Mouse (Mus musculus) midbrain, embryonic 10.5 days (tissue): ENCODE results near the gene Cacna1e. TPM values are rescaled to one million over a fixed set of nuclear protein-coding genes. Genes with fewer than 3 reads are reported as not detected.

Experiments
- DNase-seq: peaks from one replicate; pipeline ENCODE4 v3.0.0-alpha.2; 2017; ENCODE audit warnings: low spot score
- H3K27ac ChIP-seq: fragments of 300-500 bp; sonication (generic); replicated peaks from 2 replicates; pipeline ENCODE4 v1.5.1; 2016; ENCODE audit warnings: mild to moderate bottlenecking
- H3K27me3 ChIP-seq: fragments of 300-500 bp; sonication (generic); 2 replicates; pipeline ENCODE4 v1.6.1; 2016; ENCODE audit warnings: low read depth, mild to moderate bottlenecking; ENCODE audit not compliant: poor library complexity, severe bottlenecking
- H3K36me3 ChIP-seq: fragments of 300-500 bp; sonication (generic); 2 replicates; pipeline ENCODE4 v1.6.1; 2016; ENCODE audit warnings: mild to moderate bottlenecking, moderate library complexity
- H3K4me1 ChIP-seq: fragments of 300-500 bp; sonication (generic); 2 replicates; pipeline ENCODE4 v1.6.1; 2016
- H3K4me3 ChIP-seq: fragments of 300-500 bp; sonication (generic); 2 replicates; pipeline ENCODE4 v1.5.1; 2016; ENCODE audit warnings: mild to moderate bottlenecking, moderate library complexity
- H3K9me3 ChIP-seq: fragments of 300-500 bp; sonication (generic); replicated peaks from 2 replicates; pipeline ENCODE4 v1.6.1; 2016; ENCODE audit warnings: mild to moderate bottlenecking
- whole genome bisulfite sequencing: fragments of 180-500 bp; shearing (Covaris S2); methylation state at CpG from one replicate; pipeline ENCODE4 v1.1.7; 2016; 5-methylcytosine and 5-hydroxymethylcytosine counted together
- polyA plus RNA-seq: library from polyadenylated mRNA; unstranded; fragments of >200 nt; fragmentation: Nextera tagmentation; extraction: Ambion mirVana; gene quantifications from 2 replicates; pipeline ENCODE4 v1.2.1, GENCODE M21; 2016

The Cacna1e gene
- polyA plus RNA-seq, 1 experiment from 2014 or later, result 1.3 TPM

GRCm38 (mm10) chr1:154723078-154723477 is 161.2 kb downstream of the Cacna1e start:
- no peak for DNase-seq
- 46% methylated on average over 6 of the region's 6 CpGs for WGBS
- Histone ChIP-seq H3K36me3 (no peaks in the 10 kb centered on the region), H3K4me3 (peak overlapping the region; percentile 62), H3K9me3 (no peaks in the 10 kb centered on the region), H3K27ac (peak overlapping the region; percentile 80; the same call in 1 of the 2 replicates), H3K4me1 (peaks cover 50% of the 10 kb centered on the region), H3K27me3 (peaks cover 65% of the 10 kb centered on the region)

- no peak for DNase-seq
- no peaks in the 10 kb centered on the region for H3K9me3 ChIP-seq
- no peaks in the 10 kb centered on the region for H3K27me3 ChIP-seq
- peaks cover 7% of the 10 kb centered on the region; the same call in 1 of the 2 replicates for H3K4me1 ChIP-seq
- no peak overlapping the region for H3K4me3 ChIP-seq
- H3K27ac ChIP-seq, result no peak overlapping the region
- H3K36me3 ChIP-seq, result no peaks in the 10 kb centered on the region
- 84% methylated on average over 7 of the region's 7 CpGs for WGBS
Measured at GRCm38 (mm10) chr1:154715596-154715995, 168.7 kb downstream of the Cacna1e start.

- no peaks in the 10 kb centered on the region for H3K9me3 ChIP-seq
- no peaks in the 10 kb centered on the region for H3K4me1 ChIP-seq
- H3K36me3 ChIP-seq, result no peaks in the 10 kb centered on the region
- no peaks in the 10 kb centered on the region for H3K27me3 ChIP-seq
- no peak overlapping the region for H3K4me3 ChIP-seq
- DNase-seq, result no peak
- WGBS, result 94% methylated on average over 4 of the region's 4 CpGs
- no peak overlapping the region for H3K27ac ChIP-seq
Measured at GRCm38 (mm10) chr1:154712747-154713146, 171.6 kb downstream of the Cacna1e start.

- H3K4me3 ChIP-seq, result no peak overlapping the region
- DNase-seq, result no peak
- H3K27ac ChIP-seq, result no peak overlapping the region
- no peaks in the 10 kb centered on the region for H3K27me3 ChIP-seq
- WGBS, result 96% methylated on average over 4 of the region's 4 CpGs
- no peaks in the 10 kb centered on the region for H3K9me3 ChIP-seq
- no peaks in the 10 kb centered on the region for H3K36me3 ChIP-seq
- peaks cover 8% of the 10 kb centered on the region for H3K4me1 ChIP-seq
Measured at GRCm38 (mm10) chr1:154707584-154708290, 176.6 kb downstream of the Cacna1e start.

- no peak for DNase-seq
- Histone ChIP-seq H3K9me3 (no peaks in the 10 kb centered on the region), H3K4me3 (no peak overlapping the region), H3K27ac (no peak overlapping the region), H3K36me3 (no peaks in the 10 kb centered on the region), H3K4me1 (peaks cover 8% of the 10 kb centered on the region), H3K27me3 (no peaks in the 10 kb centered on the region)
- 89% methylated on average over 8 of the region's 8 CpGs for WGBS
Measured at GRCm38 (mm10) chr1:154706974-154707373, 177.3 kb downstream of the Cacna1e start.

GRCm38 (mm10) chr1:154705882-154706565 is 178.3 kb downstream of the Cacna1e start:
- Histone ChIP-seq H3K4me1 (peaks cover 8% of the 10 kb centered on the region), H3K36me3 (no peaks in the 10 kb centered on the region), H3K4me3 (no peak overlapping the region), H3K27me3 (no peaks in the 10 kb centered on the region), H3K27ac (no peak overlapping the region), H3K9me3 (no peaks in the 10 kb centered on the region)
- DNase-seq, result no peak
- 89% methylated on average over 7 of the region's 7 CpGs for WGBS

- Histone ChIP-seq H3K4me3 (no peak overlapping the region), H3K27ac (0 out of 2 replicates have a peak overlapping the region, but pooled peaks have one; percentile 38)
- DNase-seq, result no peak
Measured at GRCm38 (mm10) chr1:154704558-154705185, 179.6 kb downstream of the Cacna1e start.

GRCm38 (mm10) chr1:154702623-154703022 is 181.7 kb downstream of the Cacna1e start:
- Histone ChIP-seq H3K4me3 (no peak overlapping the region), H3K27ac (no peak overlapping the region), H3K27me3 (no peaks in the 10 kb centered on the region), H3K4me1 (peaks cover 8% of the 10 kb centered on the region), H3K36me3 (no peaks in the 10 kb centered on the region), H3K9me3 (no peaks in the 10 kb centered on the region)
- 89% methylated on average over 2 of the region's 2 CpGs for WGBS
- DNase-seq, result no peak

More at GRCm38 (mm10) chr1:154704558-154705185, 179.6 kb downstream of the Cacna1e start:
- WGBS, result 84% methylated on average over 11 of the region's 11 CpGs
- Histone ChIP-seq H3K9me3 (no peaks in the 10 kb centered on the region), H3K27me3 (no peaks in the 10 kb centered on the region), H3K36me3 (no peaks in the 10 kb centered on the region), H3K4me1 (peaks cover 8% of the 10 kb centered on the region)

GRCm38 (mm10) chr1:154688876-154689665 is 195.2 kb downstream of the Cacna1e start:
- WGBS, result 57% methylated on average over 14 of the region's 14 CpGs
- Histone ChIP-seq H3K27me3 (0 out of 2 replicates have a peak, but pooled peaks cover 9% of the 10 kb centered on the region), H3K4me1 (peaks cover 29% of the 10 kb centered on the region), H3K4me3 (no peak overlapping the region), H3K9me3 (no peaks in the 10 kb centered on the region), H3K36me3 (no peaks in the 10 kb centered on the region), H3K27ac (no peak overlapping the region; the same call in 1 of the 2 replicates)
- no peak for DNase-seq

GRCm38 (mm10) chr1:154686861-154687260 is 197.4 kb downstream of the Cacna1e start:
- DNase-seq, result peak; percentile 50
- H3K27ac ChIP-seq, result no peak overlapping the region
- no peaks in the 10 kb centered on the region for H3K9me3 ChIP-seq
- peaks cover 29% of the 10 kb centered on the region for H3K4me1 ChIP-seq
- no peak overlapping the region for H3K4me3 ChIP-seq
- 65% methylated on average over 6 of the region's 6 CpGs for WGBS
- no peaks in the 10 kb centered on the region for H3K36me3 ChIP-seq
- H3K27me3 ChIP-seq, result 0 out of 2 replicates have a peak, but pooled peaks cover 9% of the 10 kb centered on the region

- no peak for DNase-seq
- Histone ChIP-seq H3K9me3 (no peaks in the 10 kb centered on the region), H3K36me3 (no peaks in the 10 kb centered on the region), H3K27me3 (no peaks in the 10 kb centered on the region), H3K27ac (no peak overlapping the region), H3K4me1 (peaks cover 31% of the 10 kb centered on the region), H3K4me3 (no peak overlapping the region)
- 92% methylated on average over 1 of the region's 1 CpGs for WGBS
Measured at GRCm38 (mm10) chr1:154683477-154684106, 200.7 kb downstream of the Cacna1e start.

GRCm38 (mm10) chr1:154678989-154679388 is 205.3 kb downstream of the Cacna1e start:
- H3K36me3 ChIP-seq, result no peaks in the 10 kb centered on the region
- 3% methylated on average over 1 of the region's 1 CpGs for WGBS
- DNase-seq, result no peak
- H3K4me3 ChIP-seq, result no peak overlapping the region
- H3K27me3 ChIP-seq, result 0 out of 2 replicates have a peak, but pooled peaks cover 9% of the 10 kb centered on the region
- no peaks in the 10 kb centered on the region for H3K9me3 ChIP-seq
- no peak overlapping the region for H3K27ac ChIP-seq
- peaks cover 18% of the 10 kb centered on the region for H3K4me1 ChIP-seq
